Mouse (Mus musculus) spleen, postnatal 4 days (tissue): ENCODE measurements around the gene Disp1.

Experiments used
- DNase-seq, 2 experiments: peaks; one replicate each; pipeline ENCODE4 v3.0.0; 2022; ENCODE audit warnings: low spot score in 2 of 2

Disp1 gene

DNA sequence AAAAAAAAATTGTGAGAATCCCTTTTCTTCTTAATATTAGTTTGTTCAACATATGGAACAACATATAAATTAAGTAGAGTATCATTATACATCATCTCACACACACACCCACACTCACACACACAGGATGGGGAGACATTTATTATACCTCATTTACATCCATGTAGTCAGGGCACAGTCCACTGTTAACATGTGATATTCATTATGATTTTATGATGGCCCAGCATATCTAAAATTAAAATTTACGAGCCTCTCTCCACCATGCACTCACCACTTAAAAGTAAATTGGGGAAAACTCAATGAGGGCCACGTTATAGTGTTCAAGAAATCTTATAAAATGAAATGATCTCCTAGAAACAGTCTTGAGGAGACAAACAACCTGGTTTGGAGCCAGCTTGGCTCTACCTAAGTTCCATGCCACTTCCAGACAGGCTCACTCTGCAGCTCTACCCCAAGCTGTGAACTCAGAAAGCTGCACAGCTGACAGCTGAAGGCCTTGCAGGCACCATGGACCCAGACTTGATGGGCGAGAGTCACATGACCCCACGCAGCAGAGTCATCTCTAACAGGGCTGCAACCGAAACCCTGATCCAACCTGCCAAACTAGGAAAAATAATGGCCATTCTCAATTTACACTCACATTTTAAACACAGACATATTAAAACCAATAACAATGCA lies 57.7 kb downstream of the Disp1 start:
- no peak for DNase-seq

DNA sequence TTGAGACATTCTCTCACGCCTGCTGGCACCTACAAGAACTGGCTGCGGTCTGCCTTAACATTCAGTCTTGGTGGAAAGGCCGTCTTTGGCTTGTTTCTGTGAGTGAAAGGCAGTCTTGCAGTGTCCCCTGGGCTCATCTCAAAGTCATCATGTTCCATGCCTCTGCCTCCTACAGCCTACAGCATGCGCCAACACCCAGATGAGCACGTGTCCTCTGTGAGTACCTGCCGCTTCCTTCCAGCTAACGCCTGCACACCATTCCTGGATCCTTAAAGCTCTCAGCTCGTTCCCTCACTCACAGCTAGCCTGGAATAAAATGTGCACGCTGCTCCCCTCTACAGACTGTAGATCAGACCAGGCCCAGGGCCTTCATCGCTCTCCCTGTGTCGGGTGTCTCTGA lies 60.3 kb downstream of the Disp1 start:
- DNase-seq, result no peak

DNA sequence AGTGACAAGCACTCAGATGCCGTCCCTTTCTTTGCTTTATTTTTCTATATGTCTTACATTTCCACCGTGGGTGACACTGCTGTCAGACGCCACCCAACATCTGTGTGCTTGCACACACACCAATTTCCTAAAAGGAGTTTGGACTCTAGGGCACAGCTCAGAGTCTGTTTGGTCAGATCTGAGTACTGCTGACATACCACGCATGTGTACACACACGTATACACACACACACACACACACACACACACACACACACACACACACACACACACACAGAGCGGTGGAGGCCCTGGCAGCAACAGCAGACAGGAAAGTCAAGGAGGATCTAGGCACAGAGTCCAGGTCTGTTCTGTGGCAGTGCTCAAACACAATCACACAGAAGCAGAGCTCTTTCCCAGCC lies 61.1 kb downstream of the Disp1 start:
- no peak for DNase-seq

DNA sequence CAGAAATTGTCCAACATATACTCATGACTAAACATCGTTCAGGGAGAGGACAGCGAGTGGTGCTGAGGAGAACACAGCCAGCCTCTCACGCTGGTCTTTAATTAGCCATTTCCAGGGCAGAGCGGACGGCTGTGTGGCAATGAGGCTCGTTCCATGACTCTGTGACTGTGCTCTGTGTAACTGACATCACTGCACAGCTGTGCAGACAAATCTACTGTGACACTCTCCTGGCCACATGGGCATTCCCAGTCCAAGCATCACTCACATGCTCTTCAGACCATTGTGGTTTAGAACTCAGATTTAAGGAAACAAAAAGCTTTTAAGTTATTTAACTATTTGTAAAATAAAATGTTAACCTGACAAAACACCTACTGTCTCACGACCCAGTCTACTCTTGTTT lies 62.1 kb downstream of the Disp1 start:
- no peak for DNase-seq

DNA sequence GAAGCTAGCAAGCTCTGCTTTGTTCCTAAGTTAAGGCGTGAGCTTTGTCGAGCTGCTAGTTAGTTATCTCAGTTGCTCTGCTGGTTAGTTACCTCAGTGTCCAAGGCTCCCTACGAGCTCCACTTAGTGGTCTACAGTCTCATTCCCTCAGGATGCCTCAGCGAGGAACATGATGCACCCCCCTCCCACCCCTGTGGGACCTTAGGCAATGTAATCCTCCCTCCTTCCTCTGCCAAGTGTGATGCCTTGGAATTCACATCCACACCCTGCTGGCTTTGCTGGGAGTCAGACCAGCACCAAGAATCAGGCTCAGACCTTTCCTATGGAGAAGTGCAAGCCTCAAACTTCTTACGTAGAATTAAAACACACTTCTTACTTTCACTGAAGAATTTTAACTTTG lies 65.7 kb downstream of the Disp1 start:
- no peak for DNase-seq

DNA sequence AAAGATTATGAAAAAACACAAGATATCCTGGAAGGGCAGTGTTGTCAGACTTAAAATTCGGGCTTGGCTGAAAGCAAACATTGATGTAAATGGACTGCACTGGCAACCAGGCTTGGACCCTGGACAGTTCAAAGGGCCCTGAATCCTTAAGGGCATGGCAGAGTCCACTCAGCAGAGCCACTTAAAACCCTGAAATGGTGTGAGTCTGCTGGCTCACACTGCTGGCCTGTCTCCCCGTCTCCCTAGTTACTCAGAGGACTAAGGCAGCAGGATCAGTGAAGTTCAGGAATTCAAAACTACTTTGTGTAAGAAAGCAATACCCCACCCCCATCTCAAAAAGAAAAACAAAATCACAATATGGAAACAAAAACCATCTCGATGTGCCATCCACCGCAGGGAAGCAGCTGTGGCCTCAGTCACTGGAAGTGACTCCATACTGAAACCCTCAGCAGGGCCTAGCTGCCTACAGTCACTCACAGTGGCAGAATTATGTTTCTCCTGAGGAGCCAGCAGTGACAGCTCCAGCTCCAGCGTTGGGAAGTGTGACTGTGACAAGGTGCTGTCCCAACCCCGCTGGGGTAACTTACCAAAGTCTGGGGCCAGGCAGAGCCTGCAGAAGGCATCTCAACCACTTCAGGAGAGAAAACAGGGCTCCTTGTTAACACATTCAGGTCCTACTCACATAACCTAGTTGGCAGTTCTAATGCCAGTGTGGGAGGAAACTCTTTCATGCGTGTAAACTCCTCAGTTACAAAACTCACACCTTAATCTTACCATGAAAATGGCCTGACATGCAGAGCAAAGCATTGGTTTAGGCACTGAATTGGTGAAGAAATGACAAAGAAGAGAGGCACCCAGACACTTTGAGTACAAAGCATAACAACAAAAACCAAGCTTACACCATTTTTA lies 66.8 kb downstream of the Disp1 start:
- no peak for DNase-seq

DNA sequence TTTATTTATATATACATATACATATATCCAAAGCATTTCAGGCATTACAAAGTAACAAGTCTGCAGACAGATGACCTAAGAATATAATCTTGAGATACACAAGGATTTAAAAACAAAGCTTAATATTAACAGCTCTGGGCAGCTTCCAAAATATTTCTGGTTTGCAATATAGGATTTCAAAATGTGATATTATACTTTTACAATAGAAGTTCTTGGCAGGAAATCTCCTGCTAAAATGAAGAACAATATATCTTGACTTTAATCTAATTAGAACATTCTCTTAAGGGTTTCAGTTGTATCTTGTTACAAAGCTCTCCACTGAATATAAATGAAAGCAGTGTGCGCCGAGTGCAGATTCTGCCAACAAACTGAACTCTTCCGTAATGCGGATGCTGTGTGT lies 68.0 kb downstream of the Disp1 start:
- DNase-seq, result no peak

DNA sequence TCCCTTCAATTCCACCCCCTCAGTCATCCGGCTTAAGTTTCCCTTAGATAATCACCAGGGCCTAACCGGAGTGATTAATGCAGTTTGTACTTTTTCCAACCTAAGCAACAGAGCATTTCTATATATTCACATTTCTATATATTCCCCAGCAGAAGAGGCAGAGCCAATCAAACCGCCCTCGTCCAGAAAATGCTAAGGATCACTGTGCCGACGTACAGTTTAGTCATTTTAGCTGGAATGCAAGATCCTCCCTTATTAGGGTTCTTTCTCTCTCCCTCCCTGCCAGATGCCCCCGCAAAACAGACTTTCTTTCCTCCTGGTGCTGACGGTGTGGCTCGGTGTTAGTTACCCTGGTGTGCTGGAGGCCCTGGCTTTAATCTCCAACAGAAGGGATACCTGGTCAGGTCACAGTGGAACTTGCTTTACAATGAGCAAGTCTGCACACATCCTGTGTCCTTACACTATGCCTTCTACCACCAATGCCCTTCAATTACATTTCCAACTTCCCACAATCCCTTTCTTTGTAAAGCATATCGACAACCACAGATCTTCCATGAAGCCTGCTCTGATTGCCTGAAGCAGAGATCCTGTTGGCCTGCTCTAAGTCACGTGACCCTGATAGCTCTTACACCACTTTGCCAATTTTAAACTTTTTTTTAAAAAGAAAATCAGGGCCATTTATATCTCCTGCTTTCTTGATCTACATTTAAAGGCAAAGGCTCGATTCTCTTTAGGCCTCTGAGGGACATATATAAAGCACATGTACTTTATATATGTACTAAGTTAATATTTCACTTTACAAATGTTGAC lies 69.6 kb downstream of the Disp1 start:
- no peak for DNase-seq

DNA sequence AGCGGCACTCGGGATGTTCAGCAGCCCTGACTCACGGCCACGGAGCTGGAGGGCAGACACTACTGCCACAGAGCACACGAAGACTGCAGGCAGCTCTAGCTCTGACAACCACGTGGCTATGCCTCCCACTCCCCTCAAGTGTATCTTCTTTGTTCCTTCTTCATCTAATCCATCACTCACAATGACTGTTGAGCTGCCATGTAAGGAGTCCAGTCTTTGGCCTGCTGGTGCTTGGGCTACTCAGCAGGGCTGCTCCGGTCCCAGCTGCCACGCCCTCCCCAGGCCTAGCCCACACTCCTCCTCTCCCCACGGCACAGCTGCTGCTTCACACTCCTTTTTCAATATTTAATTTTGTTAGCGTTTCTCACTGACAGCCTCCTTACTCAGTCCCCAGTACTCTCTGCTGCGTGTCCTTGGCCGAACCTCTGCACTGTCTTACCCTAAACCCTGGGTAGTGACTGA lies 70.9 kb downstream of the Disp1 start:
- no peak for DNase-seq

DNA sequence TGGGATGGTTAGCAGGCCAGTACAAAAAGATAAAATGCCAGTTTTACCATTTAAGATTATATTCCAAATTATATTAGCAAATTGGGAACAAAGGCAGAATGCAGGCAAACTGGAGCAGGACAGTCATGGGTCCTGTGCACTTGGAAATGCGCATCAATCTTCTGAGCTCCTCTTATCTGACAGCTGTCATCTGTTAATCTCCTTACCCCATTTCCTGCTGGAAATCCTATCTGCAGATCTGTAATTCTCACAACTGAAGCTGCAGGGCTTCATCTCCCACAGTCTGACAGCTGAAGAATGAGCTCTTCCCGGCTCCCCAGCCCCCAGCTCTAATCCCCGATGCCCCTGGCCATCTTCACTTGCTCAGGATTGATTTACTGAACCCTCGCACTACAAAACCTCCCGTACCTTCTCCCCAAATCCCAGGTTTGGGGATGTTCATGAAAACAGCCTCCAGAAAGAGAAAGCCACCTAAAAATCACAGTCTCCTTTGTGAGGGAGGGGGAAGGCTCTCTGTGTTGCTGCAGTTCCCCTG lies 71.7 kb downstream of the Disp1 start:
- DNase-seq, result no peak

DNA sequence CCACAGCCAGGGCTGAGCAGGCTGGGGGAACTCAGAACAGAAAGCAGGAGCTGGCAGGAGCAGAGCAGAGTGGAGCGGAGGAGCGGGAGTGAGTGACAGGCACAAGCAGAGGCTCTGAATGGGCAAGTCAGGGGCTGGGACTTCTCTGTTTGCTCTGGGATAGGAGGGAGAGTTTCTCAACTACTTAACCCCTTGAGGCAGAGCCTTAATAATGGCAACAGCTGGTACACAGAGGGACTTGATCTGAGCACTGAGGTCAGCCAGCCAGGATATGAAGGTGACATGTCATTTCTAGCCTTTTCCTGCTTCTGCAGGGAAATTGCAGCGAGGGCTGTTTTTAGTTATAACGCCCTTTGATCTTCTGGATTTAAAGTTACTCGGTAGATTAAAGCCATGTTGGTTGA lies 73.9 kb downstream of the Disp1 start:
- no peak for DNase-seq

DNA sequence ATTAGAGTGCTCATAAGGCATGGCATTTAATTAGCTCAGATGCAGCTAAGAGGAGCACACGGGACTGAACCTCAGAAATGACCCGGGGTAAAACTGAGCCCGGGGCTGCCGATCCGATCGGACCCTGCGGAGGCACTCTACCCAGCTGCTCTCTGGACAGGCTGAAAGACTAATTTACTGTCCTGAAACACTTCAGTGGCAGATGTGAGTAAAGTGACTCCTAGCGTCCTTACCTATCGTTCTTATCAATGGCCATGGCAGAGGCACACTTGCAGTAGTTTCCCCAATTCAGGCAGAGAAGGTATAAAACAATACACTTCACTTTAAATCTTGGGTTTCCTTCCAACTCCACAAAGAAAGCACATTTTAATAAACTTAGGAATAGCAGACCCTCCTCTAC lies 74.5 kb downstream of the Disp1 start:
- DNase-seq, result no peak

DNA sequence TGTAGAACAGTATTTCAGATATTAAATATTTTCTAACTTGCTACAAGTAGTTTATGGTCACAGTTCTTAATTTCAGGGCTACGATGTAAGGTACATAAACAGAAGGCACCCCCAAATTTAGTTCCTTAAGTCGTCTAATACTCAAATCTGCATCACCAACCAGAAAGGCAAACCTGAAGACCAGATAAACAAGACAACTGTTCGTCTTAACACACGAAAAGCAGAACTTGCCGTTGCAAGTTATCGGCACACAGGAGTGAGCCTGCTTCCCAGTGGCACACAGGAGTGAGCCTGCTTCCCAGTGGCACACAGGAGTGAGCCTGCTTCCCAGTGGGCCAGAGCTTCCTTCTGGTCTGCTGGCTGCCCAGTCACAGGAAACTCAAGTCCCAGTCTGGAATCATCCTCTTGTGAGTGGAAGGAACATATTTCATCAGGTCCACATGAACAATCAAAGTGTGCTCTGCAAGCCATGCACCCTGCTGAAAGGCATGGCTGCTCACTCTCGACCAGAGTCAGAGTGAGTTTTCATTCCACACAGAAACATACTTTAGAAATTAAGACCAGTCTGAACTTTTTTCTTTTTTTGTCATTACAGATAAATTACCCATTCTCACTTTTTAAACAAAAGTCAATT lies 75.1 kb downstream of the Disp1 start:
- no peak for DNase-seq

DNA sequence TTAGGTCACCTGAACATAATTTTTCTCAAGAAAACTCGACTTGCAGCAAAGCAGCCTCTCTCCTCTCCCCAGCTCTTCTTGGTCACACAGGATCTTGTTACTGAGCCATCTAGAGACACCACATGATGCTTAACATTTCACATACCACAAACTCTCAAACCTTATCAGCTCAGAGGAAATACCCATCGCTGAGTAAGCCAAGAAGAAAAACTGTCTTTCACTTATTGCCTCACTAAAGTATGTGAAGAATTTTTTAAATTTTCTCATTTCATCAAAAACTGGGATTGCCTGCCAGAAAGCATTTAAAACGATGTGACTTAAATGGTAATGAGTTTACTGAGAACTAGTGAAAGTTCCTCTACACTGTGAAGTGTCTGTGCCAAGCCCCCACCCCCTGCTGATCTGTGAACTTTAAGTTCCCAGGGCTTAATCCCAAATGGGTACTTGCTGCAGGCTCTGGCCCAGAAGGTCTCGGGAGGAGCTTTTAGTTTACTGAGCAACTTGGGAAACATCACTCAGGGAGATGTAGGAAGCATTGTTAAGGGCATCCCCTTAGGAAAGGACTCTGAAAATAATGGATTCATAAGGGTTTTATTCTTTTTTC lies 76.6 kb downstream of the Disp1 start:
- DNase-seq, result no peak

DNA sequence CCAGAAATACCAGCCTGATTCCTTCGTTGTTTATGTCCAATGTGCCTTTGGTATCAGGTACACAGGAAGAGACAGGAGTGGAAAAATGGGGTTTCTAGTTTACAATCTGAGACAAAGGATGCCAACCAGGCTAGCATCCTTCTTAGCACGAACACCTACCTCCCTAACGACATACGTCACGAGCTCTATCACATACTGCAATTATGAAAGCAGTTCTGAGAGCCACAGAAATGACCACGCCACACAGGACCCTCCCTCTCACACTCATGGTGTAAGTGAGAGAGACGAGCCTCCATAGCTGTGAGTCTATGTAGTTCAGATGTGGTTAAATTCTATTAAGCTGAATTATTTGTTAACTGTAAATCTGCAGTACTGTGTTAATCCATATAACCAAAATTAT lies 78.1 kb downstream of the Disp1 start:
- DNase-seq, result no peak

DNA sequence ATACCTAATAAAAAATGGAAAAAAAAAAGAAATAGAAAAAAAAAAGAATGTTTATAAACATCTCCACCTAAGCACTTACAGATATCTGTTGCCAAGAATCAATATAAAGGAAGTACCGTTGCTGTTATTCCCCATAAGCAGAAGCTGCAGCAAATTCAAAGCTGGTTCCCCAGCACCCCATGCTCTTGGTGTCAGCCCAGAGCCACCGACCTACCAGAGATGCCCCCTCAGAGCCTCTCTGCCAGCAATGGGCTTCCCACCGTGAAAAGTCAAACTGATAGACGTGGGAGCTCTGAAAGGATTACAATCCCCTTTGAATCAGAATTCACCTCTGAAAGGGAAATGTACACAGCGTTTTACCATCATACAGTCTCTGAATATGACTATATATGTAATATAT lies 78.8 kb downstream of the Disp1 start:
- no peak for DNase-seq

DNA sequence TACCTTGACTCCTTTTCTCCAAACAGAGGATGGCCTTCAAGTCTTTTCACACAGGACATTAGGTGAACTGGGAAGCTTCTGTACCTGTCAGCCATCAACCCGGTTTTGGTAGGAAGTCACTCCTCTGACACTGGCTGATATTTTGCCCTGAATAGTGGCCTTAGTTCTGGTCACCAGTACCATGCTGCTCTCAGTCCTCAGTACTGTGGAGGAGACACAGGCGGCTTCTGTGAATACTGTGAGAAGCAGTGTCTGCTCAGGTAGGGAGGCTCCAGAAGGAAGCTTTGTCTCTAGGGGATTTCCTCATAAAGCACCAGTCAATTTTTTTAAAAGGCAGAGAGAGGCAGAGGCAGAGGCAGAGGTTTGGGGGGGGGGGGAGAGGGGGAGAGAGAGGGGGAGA lies 80.0 kb downstream of the Disp1 start:
- no peak for DNase-seq

DNA sequence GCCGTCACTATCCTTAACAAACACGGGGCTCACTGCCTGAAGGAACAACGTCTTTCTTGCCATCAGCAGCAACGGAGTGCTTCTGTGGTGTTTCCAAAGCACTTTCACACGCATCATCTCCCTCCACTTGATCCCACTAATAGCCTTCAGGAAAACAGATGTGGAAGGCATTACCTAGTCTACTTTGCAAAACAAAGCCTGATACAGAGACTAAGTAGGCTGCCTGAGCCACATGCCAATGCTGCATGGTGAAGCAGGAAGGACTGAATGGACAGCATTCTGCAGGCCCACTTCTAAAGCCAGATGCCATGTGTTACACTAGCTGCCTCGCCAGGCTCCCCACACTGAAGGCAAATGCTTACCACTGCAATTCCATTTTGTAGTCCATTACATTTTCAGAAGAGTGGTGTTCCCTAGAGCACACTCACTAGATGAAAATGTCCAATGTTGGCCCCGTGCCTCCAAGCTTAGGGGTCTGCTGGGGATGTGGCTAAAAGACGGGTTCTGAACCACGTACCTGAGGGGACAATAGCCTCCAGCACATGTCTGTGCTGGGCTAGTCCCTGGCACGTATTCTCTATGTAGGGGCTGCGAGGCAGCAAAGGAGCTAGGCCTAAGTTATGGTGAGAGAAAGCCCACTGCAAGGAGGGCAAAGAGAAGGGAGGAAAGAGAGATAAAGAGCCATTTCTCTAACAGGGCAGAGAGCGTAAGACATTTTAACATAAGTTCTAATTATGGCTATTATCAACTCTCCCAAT lies 80.6 kb downstream of the Disp1 start:
- no peak for DNase-seq

DNA sequence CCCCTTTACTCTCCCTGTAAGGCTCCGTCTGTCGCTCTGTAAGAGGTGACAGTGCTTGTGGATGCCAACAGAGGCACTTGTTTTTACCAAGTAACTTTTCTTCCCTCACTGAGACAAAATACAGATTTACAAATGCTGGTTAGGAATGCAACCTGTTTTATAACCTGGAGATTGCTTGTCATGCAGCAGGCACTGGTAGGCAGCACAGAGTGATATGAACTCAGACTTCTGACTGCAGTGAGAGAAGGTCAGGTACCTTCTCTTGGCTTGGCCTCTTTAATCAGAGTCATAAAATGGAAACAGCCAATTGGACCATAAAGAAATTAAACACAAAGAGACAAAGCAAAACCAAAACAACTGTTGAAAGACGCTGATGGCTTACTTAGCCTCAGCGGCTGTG lies 83.2 kb downstream of the Disp1 start:
- no peak for DNase-seq

DNA sequence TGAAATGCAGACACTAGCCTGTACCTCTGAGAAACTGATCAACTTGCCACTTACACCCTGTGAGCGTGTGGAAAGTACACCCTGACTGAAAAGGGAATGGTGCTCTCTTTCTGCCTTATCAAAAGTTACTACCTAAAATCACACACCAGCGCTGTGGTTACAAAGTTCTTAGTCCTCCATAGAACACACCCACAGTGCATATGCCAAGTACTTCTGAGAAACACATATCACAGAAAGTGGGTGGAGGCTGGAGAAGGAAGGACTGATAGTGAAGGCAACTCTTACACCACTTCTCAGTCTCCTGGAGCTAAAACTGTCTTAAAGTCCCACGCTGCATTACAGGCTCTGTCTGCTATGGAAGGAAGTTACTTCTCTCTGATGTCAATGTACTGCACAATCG lies 86.9 kb downstream of the Disp1 start:
- no peak for DNase-seq

DNA sequence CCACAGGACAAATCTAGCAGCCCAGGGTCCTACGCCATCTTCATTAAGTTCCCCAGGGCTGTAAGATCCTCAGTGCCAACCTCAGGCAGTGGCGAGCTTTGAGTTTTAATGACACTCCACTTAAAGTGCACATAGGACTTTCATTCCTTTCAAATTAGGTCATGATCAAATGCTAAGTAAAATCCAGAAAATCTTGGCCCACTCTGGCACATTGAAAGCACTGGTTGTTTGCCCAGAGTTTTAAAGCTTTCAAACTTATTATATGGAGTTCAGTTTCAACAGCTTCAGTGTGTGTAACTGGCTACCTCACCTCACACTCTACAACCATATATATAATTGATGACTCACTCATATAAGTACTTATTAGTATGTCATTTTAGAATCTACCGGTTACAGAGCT lies 87.9 kb downstream of the Disp1 start:
- no peak for DNase-seq
